Mouse (Mus musculus) testis, postnatal 10 days (tissue): Measurements from ENCODE around the gene Bglap.

Source experiments
- DNase-seq: peaks from one replicate; pipeline ENCODE4 v3.0.0; 2021; ENCODE audit warnings: low spot score

The Bglap gene

DNA sequence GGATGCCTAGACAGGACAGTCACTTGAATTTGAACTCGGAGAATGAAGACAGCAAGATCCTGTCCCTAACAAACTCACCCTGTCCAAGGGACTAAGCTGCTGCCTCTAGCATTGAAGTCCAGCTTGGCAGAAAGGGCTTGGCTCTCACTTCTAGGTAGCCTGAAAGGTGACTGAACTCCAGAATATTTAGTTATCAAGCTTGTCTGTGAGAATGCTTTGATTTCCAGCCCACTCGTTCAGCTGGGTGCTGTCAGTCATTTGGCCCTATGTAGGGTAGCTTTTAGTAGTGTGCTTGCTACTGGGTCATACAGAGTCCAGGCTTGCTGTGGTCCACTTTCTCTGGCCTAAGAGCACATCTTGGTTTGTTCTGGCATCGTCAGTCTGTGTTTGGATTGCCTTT, 45.3 kb downstream of the Bglap start:
- no peak for DNase-seq

DNA sequence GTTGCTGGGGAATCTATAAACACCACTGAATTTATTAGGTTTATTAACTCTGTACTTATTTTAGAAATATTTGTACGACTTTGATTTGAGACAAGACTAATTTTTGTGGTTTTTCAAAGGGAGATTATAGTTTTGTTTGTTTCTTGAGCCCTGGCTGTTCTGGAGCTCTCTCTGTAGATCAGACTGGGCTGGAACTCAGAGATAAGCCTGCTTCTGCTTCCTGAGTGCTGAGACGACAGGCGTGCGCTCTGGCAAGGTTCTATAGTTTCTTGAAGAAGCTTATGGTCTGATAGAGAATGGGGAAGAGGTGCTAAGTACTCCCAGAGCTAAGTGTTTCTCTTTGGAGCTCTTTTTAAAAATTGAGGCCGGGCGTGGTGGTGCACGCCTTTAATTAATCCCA, 45.9 kb downstream of the Bglap start:
- no peak for DNase-seq

DNA sequence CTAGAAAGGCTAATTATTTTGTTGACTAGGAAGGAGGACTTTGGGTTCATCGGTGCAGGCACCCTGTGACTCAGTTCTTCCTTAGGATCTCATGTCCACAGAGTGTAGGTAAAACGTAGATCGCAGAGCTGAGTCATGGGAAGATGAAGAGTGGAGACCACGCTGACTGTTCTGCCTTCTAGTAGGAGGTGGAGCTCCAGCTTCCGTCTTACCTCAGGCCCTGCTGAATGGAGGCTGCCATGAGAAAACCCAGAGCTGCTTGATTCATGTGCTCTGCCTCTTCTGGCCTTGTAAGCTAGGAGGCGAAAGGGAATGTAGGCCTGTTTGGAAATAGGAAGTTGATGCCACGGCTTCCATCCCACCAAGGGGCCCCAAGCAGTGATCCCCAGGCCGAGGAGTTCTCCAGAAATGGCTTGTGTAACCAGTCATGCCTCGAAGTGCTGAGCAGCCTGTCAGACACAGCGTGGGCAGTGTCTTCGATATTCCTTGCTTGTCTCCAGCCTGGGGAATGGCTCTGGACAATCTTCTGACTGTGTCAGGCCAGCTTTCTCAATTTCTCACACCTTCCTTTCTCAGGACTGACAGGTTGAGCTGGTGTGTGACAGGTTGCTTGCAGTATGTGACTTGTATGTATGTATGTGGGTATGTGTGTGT, 46.8 kb downstream of the Bglap start:
- no peak for DNase-seq

DNA sequence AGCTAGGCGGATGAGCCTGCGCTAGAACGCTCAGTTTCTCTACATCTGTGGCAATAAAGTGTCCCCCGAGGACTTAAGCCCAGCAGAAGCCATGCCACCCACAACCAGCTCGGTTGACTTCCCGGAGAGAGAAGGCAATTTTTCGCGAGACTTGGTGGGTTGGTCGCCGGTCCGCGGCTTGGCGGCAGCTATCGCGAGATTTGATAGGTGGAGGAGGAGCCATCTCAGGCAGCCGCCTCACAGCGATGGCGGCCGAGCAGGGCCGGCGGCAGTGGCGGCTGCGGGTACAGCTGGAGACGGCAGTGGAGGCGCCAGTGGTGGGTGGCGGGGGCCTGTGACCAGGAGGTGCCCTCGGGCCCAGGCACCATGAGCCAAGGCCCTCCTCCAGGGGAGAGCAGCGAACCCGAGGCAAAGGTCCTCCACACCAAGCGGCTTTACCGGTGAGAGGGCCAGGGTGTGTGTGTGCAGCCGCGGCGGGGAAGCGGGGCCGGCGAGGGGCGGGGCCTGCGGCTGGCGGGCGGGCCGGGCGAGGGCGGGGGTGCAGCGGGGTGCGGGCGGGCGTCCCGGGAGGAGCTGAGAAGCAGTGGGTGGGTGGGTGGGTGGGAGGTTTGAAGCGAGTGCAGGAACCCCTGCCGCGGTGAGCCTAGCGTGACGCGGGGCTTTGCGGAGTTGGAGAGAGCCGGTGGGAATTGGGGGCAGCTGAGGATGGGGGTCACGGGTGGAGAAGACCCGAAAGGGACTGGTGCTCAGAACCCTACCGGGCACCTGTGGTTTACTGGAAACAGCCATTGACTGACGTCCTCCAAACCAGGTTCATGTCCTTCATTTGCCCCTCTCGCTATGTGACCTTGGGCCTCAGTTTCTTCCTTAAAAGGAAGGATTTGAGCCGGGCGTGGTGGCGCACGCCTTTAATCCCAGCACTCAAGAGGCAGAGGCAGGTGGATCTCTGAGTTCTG, 47.9 kb downstream of the Bglap start, which contains the start of the genes Tmem79 and Smg5:
TSS of gene Tmem79 (minus strand) at position 91 of the 956 bp plus-strand sequence.
TSS of gene Smg5 (plus strand) at position 203 of the 956 bp plus-strand sequence.
- DNase-seq = peak; percentile 96

DNA sequence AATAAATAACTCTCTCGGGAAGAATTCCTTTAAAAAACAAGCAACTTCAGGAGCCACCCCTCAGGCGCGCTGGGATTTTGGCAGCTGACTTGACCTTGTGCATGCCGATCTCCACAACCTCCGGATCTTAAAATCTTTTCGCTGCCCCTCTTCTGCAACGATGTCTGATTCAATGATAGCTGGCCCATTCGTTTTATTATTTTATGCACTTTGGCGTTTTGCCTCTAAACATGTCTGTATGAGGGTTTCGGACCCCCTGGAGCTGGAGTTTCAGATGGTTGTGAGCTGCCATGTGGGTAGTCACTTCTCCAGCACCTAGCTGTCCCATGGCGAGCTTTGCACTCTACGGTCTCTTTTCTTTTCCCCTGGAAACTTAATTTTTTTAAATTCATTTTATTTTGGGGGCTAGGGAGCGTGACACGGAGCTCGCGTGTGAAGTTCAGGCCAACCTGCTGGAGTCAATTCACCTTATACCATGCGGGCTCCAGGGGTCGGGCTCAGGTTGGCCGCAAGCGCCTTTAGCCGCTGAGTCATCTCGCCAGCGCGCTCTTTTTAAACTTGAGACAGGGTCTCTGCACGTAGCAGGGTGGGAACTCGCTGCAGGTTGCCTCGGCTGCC, 48.7 kb downstream of the Bglap start:
- no peak for DNase-seq

DNA sequence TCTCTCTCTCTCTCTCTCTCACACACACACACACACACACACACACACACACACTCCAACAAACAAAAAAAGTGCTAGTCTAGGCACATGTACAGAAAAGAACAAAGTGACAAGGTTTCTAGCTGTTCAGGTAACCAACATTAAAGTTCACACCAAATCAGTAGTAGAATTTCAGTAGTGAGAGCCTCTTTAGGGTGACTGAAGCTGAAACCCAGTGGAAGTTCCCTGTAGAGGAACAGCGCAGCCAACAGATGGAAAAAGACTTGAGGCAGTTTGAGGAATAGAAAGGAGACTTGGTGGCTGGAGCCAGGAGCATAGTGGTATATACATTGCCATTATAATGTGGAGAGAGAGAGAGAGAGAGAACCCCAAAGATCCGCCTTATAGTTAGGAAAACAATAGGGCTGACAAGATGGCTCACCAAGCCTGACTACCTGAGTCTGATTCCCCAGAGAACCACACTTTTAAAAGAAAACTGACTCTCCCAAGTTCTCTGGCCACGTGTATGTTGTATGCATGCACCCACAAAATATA, 49.3 kb downstream of the Bglap start:
- DNase-seq = no peak

DNA sequence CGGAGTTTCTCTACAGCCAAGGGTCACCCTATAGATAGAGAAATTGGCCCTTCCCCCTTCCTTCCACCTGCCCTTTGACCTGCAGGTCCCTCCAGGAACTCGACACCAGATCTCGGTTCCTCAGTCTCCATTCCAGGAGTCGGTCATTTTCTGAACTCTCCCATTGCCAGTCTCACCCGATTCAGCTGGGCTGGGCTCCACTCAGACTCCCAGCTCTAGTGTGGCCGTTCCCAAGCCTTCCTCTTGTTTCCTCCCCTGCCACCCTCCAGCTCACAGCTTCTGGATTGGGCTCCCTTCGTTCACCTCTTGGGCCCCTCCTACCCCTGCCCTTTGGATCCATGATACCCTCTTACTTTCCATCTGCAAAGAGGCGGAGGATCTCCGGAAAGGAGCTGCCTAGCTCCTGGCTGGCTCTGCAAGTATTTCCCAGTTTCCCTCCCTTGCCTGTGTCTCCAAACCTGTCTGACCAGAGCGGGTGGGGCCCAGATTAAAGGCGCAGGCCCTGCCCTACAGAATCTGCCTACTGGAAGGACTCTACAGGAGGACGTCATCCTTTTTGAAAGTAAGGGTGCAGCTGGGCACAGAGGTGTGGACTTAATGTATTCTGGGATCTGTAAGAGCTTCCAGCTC, 50.1 kb downstream of the Bglap start:
- DNase-seq = no peak
